Mouse (Mus musculus): ENCODE data around the gene Scyl2.
"Not testable (repeated sequence)": the region's sequence is repeated elsewhere in the genome, so short reads cannot be mapped to it uniquely, and the experiment has no call there.

Gene Scyl2

DNA sequence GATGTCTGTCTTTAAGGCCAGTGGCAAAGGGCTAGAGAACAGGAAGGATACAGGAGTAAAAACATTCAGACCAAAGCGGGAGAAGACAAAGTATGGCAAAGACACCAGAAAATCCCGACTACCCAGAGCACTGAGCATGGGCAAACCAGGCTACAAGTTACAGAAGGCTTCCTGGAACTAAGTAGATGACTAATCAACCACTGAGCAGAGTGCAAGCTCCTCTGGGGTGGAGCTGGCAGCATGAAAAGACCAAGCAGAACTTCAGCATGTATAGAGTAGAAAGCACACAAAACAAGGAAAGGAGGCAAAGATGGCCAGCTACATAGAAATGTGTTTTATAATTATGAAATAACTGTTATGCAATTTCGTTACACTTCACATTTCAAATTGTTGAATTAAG lies 5.6 kb downstream of the Scyl2 start:
- no peak for DNase-seq (ENCODE audit: low read depth, low spot score)

DNA sequence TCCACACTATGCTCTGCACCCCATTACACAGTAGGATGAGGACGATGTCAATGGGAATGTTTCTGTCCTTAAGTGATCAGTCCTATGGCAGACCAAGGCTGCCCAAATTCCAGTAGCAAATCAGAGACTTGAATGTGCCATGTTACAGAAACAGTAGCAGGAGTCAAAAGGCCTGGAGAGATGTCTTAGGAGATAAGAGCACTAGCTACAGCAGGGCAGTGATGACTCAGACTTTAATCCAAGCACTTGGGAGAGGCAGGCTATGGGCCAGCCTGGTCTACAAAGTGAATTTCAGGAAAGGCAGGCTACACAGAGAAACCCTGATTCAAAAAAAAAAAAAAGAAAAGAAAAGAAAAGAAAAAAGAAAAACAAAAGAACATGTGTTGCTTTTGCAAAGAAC lies 6.6 kb downstream of the Scyl2 start:
- DNase-seq (ENCODE audit: low read depth, low spot score): no peak

DNA sequence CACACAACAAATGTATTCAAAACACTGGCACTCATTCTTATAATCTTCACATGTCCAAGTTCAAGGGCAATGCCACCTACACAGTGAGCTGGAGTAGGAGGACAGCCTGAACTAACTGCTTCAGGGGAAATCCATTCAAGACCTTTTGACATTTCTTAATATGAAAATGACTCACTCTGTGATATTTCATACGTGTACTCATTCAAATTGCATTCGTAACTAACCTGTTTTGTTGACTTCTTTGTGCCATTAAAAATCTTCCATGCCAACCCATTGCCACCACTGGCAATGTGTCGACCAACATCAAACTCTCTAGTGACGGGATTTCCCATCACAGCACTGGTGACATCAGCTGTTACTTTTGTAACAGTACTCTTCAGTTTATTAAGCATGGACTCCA lies 8.0 kb downstream of the Scyl2 start:
- DNase-seq (ENCODE audit: low read depth, low spot score): no peak

DNA sequence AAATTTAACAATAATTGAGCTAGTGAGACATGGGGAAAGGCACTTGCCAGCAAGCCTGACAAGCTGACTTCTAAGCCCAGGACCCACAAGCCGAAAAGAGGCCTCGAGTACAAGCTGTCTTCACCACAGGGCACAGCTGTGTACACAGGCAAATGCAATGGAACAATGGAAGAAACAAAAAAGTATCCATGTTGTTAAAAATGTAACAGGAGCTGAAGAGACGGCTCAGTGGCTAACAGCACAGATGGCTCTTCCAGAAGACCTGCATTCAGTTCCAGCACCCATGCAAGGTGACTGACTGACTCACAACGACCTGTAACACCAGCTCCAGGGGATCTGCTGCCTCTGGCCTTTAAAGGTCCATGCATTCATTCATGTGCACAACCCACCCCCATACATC lies 9.5 kb downstream of the Scyl2 start:
- DNase-seq (ENCODE audit: low read depth, low spot score): no peak

DNA sequence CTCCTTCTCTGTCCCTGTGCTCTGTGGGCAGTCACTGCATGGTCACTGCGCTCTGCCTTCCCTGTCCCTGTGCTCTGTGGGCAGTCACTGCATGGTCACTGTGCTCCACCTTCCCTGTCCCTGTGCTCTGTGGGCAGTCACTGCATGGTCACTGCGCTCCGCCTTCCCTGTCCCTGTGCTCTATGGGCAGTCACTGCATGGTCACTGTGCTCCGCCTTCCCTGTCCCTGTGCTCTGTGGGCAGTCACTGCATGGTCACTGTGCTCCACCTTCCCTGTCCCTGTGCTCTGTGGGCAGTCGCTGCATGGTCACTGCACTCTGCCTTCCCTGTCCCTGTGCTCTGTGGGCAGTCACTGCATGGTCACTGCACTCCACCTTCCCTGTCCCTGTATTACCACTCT lies 15.7 kb downstream of the Scyl2 start:
- not testable (repeated sequence) for DNase-seq (ENCODE audit: low read depth, low spot score)

DNA sequence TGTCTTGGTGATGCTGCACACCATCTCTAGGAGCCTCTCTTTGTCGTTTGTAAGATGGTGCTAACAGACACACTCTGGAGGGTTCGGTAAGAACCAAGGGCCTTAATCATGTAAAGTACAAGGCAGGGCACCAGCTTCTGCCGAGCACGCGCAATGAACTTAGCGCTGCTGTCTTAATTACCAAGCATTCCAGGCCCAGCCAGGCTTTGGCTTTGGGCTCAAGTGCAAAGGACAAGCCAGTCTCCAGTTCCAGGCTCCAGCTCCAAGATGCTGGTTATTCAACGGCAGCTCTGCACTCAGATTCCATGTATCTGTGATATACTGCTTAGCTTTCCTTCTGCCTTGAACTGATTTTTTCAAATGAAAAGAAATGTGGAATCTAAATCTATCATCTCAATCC lies 18.5 kb downstream of the Scyl2 start:
- DNase-seq (ENCODE audit: low read depth, low spot score): no peak

DNA sequence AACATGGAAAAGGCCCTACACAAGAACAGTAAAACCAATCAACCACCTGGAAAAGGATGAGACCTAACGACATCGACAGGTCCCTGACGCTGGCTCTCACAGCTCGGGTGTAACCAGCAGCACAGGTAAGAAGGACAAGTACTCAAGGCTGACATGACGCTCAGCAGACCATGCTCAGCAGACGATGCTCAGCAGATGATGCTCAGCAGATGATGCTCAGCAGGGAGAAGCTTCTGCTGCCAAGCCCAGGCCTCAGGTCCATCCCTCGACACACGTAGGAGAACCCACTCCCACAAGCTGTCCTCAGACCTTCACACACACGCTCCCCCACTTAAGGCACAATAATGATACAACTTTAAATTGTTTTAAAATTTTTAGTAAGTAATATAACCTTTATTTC lies 20.4 kb downstream of the Scyl2 start:
- no peak for DNase-seq (ENCODE audit: low read depth, low spot score)

DNA sequence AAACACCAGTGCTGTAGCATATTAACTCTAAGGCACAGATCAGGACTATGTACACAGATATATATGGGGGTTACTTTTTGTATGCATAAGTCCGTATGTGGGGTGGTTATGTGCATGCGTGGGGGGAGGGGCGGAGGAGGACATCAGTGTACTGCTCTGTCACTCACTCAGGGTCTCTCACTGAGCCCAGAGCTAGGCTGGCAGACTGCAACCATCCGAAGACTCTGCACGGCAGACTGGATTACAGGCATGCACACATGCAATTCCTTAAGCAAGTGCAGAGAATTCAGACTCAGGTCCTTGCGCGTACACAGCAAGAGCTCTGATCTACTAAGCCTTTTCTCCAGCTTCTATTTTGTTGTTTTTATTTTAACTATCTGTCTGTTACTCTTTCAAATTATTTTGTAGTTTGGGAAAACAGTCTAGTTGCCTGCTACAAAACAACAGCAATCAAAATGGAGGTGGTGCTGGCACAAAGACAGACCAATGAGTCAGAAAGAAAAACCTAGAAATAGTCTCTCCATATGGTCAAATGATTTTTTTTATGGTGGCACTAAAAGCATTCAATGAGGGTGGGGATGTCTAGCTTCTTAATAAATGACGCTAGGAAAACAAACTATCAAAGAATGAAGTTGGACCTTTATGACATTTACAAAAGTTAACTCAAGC lies 21.0 kb downstream of the Scyl2 start:
- no peak for DNase-seq (ENCODE audit: low read depth, low spot score)

DNA sequence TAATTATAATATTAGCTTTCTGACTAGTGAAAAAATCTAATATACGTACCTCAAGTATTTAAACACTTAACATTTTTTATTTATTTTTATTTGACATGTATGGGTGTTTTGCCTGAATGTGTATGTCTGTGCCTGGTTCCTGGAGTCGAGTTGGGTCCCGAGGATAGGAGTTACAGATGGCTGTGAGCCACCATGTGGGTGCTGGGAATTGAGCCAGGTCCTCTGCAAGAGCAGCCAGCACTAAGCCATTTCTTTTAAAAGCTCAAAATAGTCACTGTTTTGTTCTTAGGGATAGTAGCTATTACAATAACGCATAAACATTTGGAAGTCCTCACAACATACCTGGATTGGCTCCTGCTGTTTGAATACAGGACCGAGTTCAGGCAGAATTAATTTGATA lies 29.7 kb downstream of the Scyl2 start:
- DNase-seq (ENCODE audit: low read depth, low spot score): no peak

DNA sequence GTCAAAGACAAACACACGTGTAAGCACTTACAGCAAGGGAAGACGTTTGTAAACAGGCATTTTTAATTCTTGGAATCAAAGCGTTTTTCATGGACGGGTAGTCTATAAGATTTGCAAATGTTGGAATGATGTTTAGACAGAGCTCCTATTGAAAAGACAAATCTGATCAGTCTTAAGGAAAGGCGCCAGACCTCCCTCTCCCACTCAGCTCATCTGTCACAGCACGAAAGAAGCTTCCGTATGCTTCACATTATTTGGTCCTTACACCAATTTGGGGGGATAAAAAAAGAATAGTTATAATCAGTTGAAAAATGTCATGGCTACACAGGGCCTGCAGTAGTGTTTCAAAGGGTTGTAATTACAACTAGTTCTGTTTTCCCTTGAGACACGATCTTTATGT lies 33.2 kb downstream of the Scyl2 start:
- DNase-seq (ENCODE audit: low read depth, low spot score): no peak

DNA sequence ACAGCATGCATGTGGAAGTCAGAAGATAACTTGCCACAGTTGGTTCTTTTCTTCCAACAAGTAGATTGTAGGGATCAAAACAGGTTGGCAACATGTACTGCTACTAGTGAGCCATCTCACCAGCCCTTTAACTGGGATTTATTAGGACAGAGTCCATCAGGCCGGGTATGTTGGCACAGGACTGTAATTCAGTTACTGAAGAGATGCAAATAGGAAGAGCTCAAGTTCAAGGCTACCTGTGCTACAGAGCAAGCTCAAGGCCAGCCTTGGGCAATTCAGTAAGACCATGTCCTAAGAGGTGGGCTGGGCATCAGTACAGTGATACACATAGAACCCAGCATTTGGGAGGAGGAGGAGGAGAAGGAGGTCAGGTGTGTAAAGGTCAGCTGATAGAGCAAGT lies 34.4 kb downstream of the Scyl2 start:
- DNase-seq (ENCODE audit: low read depth, low spot score): no peak

DNA sequence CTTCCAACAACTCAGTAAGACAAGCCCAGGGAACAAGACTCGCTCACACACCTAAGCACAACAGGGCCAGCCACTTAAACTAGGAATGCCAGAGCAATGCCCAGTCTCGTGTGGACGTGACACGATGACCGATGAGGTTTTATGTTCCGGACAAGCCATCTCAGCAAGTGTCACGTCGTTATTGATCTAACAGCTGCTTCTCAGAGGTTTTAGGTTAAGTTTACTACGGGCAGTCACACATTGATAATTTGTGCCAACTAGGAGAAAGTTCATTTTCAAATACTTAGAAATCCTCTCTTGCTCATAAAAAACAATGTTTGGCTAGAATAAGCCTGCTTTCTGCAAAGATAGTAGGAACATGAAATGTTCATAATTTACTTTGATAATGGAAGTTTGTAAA lies 39.2 kb downstream of the Scyl2 start:
- no peak for DNase-seq (ENCODE audit: low read depth, low spot score)

DNA sequence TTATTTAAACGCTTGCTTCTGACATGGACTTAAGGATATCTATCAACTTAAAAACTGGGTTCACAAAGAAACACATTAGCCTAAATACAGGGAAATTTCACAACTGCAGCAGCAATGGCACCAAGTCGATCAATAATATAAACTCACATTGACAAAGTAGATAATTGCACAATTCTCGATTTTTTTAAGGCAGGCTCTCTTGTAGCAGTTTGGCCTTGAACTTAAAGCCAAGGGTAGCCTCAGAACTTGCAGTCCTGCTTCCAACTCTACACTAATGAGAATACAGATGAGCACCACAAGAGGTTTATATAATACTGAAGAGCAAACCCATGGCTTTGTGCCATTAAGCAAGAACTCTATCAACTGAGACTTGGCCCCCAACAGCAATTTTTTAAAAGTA lies 49.1 kb downstream of the Scyl2 start:
- no peak for DNase-seq (ENCODE audit: low read depth, low spot score)

DNA sequence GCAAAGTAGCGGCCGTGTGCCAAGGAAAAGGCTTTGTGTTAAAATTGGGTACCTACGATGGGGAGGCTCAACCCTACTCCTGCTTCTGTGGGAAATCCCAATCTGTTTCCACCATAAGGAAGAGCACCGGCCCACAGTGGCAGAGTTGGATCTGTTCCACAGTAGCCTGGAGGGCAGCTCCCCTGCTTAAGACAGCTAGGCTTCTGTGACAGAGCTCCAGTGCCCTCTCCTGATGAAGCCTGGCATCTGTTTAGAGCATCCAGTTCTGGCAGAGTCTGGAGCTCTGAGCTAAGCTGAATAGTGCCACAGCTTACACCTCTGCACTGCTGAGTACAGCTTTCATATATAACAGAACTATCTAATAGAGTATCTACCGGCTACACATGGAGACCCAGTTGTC lies 51.1 kb downstream of the Scyl2 start:
- no peak for DNase-seq (ENCODE audit: low read depth, low spot score)

DNA sequence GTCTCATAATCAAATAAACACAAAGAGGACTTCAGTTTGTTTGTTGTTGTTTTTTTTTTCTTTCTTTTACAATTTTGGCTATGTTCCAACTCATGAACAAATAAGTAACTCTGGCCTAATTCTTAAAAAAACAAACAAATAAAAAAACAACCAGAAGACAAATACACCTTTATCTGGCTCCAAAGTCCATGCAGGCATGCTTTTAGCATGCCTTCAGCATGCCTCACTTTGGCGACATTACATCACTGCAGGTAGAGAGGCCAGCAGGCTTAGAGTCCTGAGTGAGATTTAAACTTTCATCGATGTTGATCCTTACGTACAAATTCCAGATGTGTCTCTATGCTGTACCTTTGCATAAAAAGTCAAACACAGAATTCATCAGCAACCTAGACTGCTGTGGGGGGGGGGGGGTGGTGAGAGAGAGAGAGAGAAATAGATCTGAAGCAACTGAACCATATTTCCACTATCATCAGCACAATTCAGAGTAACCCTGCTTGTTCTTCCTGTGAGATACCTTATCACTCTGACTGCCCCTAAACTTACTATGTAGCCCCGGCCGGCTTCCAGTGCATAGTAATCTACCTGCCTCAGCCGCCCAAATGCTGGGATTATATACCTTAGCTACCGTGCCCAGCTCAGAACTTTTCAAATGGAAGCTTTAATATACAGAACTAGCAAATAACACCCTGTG lies 52.2 kb downstream of the Scyl2 start:
- no peak for DNase-seq (ENCODE audit: low read depth, low spot score)

DNA sequence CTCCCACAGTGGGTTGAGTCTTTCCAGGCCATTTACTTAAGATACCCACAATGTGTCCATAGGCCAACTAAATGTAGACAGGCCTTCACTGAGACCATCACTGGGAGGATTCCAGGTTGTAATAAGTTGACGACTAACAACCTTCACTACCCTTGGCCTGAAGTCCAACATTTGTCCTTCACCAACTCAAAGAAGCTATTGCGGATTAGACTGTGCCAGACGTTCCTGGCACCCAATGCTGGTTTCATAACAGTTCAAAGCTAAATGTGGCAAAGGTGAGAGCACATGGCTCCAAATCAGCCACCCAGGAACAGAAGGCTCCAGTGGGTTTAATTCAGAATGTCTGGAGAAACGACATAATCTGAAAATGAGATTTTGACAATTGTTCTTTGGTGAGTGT lies 53.0 kb downstream of the Scyl2 start:
- no peak for DNase-seq (ENCODE audit: low read depth, low spot score)

DNA sequence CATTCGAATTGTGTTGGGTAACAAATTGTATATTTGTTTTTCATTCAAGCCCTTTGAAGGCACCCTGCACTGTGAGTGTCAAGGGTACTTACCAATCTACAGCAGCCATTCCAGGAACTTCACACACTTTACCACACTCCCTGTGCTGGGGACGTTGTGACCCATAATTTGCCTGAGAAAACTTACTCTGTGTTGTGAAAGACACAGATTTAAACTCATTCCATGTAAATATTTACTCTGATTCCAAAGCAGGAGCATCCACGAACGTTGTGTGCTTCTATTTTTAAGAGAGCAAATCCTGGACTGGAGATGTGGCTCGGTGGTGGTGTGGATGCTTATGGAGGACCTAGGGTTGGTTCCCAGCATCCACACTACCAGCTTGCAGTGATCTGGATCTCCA lies 54.3 kb downstream of the Scyl2 start:
- DNase-seq (ENCODE audit: low read depth, low spot score): no peak

DNA sequence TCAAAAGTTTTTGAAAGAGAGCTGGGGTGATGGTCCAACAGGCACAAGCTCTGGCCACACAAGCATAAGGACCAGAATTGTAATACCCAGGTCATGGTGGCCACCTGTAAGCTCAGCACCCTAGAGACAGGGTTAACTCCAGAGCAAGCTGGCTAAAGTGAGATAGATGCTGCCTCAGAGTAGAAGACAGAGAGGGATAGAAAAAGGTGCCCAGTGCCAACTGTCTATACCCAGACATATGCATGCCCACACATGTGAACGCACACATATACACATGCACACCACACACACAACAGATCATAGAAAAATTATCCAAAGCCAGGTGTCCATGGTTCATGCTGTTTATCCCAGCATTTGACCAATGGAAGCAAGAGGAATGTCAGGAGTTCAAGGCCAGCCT lies 55.5 kb downstream of the Scyl2 start:
- no peak for DNase-seq (ENCODE audit: low read depth, low spot score)

DNA sequence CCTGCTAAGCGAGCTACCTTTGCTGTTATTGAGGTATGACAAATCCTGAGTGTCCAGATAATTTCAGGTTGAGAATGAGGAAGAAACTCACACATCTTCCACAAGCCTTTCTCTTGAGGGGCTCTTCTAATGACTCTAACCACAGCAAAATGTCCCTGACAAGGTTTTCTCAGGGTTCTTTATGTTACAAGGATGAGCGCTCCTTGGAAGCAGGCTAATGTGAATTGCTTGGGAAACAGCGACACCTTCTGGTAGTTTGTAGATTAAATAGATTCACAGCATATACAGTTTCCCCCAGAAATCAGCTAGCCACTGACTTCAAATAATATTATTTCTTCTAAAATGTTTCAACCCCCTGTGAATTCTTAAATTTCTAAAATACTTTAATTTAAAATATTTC lies 56.0 kb downstream of the Scyl2 start:
- peak; percentile 67 for DNase-seq (ENCODE audit: low read depth, low spot score)

DNA sequence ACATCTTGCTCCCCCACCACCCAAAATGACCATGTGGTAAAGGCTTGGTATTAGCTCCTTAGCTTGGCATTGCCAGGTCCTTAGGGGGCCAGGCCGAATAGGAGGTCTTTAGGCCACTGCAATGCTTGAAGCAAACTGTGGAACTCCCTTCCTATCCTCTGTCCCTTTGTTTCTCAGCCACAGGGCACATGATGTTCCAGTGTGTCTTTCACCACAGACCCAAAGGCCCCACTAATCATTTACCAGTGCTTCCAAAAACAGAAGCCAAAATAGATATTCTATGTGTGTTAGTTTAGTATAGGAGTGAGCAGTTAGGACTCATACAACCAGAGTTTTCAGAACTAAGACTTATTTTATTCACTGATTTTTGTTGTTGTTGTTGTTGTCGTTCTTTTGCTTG lies 59.4 kb downstream of the Scyl2 start:
- no peak for DNase-seq (ENCODE audit: low read depth, low spot score)

DNA sequence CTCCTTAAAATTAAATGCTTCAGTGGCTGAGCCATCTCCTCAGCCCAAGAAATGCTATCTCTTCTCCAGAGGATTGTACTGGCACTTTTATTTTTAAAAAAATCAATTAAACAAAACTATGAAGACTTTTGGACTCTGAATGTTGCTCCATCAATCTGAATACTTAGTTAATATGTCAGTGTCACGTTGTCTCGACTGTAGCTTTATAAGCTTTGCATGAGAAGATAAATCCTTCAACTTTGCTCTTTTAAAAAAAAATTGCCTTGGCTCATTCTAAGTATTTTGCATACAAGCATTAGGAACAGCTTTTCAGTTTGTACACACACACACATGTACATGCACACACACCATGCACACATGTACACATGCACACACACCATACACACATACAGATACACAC lies 61.9 kb downstream of the Scyl2 start:
- no peak for DNase-seq (ENCODE audit: low read depth, low spot score)

DNA sequence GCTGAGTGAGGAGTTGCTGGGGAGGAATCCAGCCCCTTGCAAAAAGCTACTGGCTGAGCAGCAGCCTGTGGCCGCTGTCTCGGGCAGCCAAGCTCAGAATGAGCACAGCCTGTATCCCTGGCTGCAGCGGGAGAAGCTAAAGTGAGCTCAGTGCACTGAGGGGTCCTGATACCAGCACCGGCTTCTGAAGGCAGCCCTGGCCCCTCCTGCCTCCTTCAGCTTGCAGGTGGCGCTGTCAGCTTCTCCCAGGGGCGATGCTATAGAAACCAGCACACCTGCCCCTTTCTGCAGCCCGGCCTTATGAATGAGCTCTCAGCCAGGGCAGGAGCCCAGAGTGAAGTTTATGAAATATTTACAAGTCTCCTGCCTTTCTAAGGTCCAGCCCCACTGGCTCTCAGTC lies 65.0 kb downstream of the Scyl2 start, which contains the start of gene Slc17a8:
TSS of gene Slc17a8 (minus strand) at position 125 of the 400 bp plus-strand sequence.
- no peak for DNase-seq (ENCODE audit: low read depth, low spot score)

DNA sequence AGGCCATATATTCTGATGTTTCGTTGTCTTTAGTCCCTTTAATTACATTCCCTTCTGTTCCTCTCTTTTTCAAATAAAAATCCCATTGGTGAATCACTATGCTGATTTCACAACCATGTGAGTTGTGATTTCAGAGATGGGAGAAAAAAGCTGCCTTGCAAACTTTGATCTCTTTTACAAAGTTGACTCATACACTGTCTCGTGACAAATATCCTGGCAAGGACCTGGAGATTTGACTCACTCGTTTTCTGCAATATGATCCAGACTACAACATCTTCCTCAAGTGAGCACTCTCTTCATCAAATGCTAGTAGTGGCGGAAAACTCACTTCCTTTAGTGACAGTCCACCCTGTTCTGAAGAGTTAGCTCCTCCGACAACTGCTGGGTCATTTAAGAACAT lies 86.8 kb downstream of the Scyl2 start:
- no peak for DNase-seq (ENCODE audit: low read depth, low spot score)

DNA sequence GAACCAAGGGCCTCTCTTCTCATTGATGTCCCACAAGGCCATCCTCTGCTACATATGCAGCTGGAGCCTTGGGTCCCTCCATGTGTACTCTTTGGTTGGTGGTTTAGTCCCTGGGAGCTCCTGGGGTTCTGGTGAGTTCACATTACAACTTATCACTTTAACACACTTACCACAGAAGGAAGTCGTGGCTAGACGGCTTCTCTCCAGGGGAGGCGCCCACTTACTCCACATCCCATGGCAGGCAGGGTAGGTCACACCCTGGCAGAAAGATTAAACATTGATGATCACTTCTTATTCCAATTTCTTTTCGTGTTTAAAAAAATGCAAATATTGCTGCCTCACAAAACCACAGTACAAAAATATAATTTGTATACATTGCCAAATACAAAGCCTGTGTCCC lies 88.8 kb downstream of the Scyl2 start:
- DNase-seq (ENCODE audit: low read depth, low spot score): no peak
